Mouse (Mus musculus): ENCODE results near the gene Arrdc2.
A peak's percentile ranks its signal among the peaks of the same experiment; 100 is the strongest.
"Not testable (repeated sequence)": the region's sequence is repeated elsewhere in the genome, so short reads cannot be mapped to it uniquely, and the experiment has no call there.

Arrdc2 gene

DNA sequence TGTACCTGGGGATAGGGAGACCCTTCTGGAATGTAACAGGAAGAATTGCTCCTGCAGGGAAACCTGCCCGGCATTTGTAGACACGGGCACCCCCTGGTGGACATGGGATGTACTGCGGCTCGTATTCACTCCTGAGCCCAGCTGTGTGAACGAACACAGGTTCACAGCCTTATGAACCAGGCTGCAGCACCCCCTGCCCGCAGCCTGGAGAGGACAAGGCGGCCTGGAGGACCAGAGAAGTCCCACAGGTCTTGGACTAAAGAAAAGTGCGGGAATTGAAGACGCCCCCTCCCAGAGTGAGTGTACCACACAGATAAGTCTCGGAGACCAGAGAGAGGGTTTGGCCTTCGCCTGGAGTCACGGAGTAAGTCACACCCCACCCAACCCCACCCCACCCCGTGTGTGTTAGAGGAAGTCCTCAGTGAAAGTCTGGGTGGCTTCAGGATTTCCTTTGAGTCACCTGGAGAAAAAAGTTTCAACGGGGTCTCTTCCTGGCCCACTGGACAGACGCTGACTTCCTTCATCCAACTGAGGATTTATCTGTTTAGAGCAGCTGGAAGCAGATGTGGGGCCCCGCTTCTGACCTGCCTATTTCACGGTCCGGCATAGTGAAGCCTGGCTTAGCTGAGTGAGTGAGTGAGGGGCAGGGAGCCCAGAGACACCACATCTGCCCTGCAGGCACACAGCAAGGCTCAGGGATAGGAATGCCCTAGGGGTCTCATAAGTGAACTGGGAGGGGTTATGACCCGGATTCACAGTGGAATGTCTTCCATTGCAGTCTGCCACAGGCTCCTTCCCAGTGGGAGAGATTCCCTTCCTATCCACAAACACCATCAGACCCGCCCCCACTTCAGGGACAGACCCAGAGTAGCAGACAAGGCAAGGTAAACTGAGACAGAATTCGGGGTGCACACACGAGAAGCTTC lies 1.9 kb upstream of the Arrdc2 start:
- peak; percentile 89 for DNase-seq (ENCODE audit: low read depth, low spot score)

DNA sequence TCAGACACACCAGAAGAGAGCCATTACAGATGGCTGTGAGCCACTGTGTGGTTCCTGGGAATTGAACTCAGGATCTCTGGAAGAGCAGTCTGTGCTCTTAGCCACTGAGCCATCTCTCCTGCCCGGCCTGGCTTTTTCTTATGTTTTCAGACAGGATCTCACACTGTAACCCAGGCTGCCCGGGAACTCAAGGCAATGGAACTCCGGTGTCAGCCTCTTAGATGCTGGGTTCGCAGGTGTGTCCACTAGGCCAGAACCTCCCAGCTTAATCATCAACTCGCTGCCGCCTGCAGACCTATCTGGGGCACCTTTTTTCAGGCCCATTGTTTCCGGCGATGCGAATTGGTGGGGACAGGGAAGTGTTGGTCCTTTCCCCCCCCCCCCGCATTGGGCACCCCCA lies 1.1 kb upstream of the Arrdc2 start:
- DNase-seq (ENCODE audit: low read depth, low spot score) = peak; percentile 84

DNA sequence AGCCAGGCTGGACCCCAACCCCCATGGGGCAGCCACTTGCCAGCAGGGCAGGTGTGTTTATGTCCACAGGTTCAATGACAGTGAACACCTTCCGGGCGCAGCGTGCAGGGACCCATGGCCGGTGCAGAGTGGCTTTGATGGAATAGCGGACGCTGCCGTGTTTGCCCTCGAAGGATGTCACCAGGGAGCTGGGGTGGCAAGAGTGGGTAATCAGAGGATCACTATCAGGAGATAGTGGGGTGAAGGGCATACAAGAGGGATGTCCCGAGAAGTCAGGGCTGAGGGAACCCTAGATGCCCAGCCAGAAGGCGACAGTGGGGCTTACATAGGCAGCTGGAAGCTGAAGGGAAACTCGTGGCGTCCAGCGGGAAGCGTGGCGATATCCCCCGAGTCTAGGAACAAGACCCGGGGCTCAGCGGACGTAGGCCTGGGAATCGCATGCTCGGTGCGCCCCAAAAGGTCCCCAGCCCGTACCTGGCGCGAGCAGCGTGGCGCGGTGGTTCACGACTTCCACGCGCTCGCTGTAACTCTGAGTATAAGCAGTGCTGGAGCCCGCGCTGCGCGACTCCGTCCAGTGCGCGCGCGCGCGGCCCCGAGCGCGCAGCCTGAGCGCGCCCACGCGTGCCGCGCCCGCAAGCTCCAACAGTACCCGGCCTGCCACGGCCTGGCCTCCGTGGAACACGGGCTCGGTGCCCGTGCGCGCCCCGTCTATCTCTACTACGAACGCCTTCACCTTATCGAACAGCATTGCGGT lies 689 bp downstream of the Arrdc2 start:
- peak; percentile 83 for DNase-seq (ENCODE audit: low read depth, low spot score)

DNA sequence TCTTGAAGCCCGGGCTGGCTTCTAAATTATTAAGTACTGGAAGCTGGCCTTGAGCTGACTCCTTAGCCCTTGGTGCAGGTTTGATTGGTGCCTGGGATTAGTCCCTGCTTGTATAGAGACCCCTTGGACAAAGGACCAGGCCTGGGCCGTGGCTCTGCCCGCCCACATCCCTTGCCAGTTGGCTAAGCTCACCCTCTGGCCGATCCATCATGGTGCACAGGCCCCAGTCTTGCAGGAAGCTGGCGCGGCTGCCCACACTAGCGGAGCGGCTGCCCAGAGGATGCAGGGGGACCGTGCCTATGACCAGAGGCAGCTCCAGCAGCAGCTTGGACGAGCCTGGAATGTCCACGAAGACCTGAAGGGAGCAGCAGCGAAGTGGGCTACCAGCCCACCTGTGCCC lies 2.9 kb downstream of the Arrdc2 start:
- no peak for DNase-seq (ENCODE audit: low read depth, low spot score)

GRCm38 (mm10) chr8:70834071-70834470 lies 5.4 kb downstream of the Arrdc2 start:
- DNase-seq (ENCODE audit: low read depth, low spot score) = no peak

DNA sequence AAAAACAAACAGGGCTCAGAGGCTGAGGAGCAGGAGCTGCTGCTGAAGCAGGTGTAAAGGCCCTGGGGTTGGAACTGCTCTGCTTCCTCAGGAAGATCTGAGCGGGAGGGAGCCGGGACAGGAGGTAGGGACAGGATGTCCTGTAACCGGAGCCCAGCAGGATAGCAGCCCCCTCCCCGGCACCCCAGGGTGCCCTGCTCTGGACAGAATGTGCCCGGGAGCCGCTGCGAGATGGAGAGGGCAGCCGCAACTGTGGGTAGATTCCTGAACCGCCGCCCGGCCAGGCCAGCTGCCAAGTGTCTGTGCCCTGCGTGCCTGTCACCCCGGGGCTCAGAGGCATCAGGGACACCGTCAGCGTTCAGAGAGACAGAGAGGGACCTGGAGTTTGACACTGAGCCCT lies 6.0 kb downstream of the Arrdc2 start:
- no peak for DNase-seq (ENCODE audit: low read depth, low spot score)

DNA sequence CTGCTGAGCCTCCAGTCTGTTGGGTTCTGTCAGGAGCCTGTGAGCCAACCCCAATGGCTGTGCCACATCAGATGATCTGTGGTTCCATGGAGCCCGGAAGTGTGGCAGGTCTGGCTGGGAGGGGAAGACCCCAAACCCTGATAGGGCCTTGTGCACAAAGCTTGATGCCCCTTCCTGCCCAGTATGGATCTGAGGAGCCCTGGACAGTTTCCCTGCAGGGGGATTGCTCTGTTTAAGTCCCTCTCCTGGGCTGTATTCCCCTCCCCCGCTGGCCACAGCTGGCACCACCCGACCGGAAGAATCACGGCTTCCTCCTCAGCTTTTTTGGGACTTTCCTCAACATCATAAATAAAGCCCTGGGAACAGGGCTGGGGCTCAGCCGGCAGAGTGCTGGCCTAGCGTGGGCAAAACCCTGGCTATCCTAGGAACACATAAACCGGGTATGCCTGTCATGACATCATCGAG lies 6.5 kb downstream of the Arrdc2 start:
- no peak for DNase-seq (ENCODE audit: low read depth, low spot score)

DNA sequence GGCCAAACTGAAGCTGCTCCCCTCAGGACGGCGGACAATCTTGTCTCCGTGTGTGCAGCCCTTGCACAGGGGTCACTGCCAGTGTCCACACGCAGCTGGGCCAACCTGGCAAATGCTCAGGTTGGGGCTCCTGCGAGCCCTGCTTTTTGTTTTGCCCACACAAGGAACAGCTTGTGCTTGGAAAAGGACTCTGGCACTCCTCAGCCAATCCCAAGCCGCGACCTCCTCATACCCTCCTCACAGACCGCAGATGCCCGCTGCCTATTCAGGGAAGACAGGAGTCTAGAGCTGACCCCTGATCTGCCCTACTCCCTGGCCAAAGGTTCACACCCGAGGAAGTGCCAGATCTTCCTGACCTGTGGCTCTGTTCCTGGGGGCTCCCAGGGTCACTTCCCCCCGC lies 7.1 kb downstream of the Arrdc2 start:
- DNase-seq (ENCODE audit: low read depth, low spot score) = no peak

- no peak for DNase-seq (ENCODE audit: low read depth, low spot score)
These were observed 8.0 kb downstream of the Arrdc2 start for GRCm38 (mm10) chr8:70831517-70831916.

- no peak for DNase-seq (ENCODE audit: low read depth, low spot score)
These were observed 11.7 kb downstream of the Arrdc2 start for GRCm38 (mm10) chr8:70827796-70828195.

DNA sequence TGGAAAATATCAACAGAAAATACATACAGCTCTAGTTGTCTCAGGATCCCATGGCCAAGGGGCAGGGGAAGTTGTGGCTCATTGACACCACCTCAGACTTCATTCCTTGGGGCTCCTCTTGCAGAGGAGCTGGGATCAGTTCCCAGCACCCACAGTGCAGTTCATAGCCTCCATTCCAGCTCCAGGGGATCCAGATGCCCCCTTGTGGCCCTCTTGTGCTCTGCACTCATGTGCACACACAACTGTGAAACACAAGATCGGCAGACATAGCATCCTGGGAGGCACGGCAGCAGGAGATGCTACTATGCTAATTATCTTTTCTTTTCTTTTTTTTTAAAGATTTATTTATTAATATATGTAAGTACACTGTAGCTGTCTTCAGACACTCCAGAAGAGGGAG lies 12.5 kb downstream of the Arrdc2 start:
- DNase-seq (ENCODE audit: low read depth, low spot score) = no peak

DNA sequence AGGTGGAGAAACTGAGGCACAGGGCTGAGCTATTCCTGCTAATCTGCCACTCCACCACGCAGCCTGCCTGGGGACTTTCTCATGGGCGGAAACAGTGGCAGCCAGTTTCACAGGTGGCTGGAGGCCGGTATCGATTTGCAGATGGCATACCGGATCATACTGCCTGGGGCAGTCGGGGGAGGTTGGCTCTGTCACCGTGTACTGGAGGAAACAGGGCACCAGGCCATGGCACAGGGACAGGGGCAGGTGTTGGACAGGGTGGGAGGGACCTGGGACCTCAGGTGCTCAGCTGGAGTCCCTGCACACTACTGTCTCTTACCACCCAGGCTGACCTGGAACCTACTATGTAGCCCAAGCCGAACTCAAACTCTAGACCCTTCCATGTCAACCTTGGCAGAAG lies 13.7 kb downstream of the Arrdc2 start:
- no peak for DNase-seq (ENCODE audit: low read depth, low spot score)

DNA sequence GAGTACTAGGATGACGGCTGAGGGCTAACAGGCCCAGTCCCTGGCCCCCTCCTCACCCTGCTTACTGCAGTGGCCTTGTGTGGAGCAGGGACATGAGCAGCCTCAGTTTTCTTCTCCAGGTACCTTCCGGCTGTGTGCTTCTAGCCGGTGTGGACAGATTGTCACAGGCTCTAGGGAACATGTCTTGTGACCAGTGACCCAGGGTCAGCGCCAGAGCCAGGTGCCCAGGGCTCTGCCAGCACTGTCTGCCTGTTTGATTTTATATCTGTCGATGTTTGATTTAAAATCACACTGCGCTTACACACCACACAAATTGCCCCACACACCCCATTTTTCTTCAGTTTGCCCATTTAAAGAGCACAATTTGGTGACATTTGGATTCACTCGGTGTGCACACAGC lies 15.7 kb downstream of the Arrdc2 start:
- no peak for DNase-seq (ENCODE audit: low read depth, low spot score)

GRCm38 (mm10) chr8:70822594-70822993 lies 16.9 kb downstream of the Arrdc2 start:
- DNase-seq (ENCODE audit: low read depth, low spot score) = not testable (repeated sequence)

DNA sequence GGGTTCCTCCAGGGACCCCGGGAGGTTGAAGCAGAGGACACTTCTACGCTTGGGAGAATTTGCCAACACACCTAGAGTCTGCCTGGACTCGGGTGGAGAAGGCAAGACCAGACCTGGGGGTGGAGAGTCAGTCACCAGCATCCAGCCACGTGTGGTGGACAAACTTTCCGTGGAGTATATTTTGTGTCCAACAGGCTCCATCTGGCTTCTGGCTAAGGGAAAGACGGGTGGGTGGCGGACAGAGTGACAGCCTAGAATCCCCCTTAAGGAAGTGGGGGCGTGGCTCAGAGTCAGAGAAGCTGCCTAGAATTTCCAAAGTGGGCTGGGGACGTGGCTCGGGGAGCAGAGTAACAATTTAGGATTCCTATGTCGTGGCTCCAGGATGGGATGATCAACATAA lies 17.5 kb downstream of the Arrdc2 start:
- no peak for DNase-seq (ENCODE audit: low read depth, low spot score)

DNA sequence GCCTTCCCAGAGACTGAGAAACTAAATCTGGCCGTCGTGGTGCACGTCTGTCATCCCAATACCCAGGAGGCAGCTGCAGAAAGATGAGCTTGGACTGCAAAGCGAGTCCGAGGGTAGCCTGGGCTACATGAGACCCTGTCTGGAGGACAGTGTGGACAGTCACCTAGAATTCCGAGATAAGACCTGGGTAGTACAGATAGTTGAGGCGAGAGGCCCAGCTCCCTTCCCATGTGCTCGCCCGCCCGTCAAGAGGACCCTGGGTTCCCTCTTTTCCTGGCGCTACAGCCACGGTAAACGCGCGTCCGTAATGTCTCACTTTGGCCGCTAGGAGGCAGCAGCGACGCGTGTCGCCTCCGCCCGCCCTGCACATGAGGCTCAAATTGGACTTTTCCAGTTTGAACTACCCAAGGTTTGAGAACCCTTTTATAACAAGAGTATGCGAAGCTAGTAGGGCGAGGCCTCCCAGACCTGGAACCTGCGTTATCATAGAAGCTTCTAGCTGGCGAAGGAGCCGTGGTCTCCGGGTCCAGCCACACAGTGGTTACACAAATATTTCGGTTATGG lies 18.0 kb downstream of the Arrdc2 start:
- peak; percentile 76 for DNase-seq (ENCODE audit: low read depth, low spot score)

DNA sequence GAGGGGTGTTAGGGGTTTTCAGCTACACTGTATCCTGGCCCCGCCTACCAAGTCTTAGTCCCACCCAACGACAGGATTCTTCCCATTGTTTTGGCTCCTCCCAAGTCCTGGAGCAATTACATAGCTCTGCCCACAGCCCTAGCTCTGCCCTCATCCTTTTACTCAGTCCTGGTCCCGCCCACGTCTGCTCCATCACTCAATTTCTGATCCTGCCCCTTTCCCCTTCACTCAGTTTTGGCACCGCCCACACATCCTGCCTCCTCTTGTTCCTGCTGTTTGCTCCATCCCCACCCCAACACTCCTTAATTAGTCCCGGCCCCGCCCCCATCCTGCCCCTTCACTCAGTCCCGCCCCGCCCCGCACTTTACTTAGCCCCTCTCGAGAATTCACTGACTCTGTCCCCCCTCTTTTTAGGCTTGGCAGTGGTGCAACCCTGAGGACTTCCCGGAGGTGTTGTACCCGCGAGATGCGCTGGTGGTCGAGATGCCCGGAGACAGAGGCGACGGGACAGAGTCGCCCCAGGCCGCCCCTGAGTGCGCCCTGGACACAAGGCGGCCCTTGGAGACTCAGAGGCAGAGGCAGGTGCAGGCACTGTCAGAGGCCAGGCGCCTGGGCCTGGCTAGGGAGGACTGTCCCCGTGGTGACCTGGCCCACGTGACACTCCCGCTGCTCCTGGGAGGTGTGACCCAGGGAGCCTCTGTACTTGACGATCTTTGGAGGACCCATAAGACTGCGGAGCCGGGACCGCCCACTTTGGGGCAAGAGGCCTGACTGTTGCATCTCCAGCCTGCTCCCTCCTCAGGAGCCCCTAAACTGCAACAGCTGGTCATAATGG lies 19.2 kb downstream of the Arrdc2 start:
- DNase-seq (ENCODE audit: low read depth, low spot score) = no peak

- DNase-seq (ENCODE audit: low read depth, low spot score) = no peak
These were observed 22.8 kb downstream of the Arrdc2 start for GRCm38 (mm10) chr8:70816679-70817078.

GRCm38 (mm10) chr8:70812885-70813284 lies 26.6 kb downstream of the Arrdc2 start:
- DNase-seq (ENCODE audit: low read depth, low spot score) = no peak

DNA sequence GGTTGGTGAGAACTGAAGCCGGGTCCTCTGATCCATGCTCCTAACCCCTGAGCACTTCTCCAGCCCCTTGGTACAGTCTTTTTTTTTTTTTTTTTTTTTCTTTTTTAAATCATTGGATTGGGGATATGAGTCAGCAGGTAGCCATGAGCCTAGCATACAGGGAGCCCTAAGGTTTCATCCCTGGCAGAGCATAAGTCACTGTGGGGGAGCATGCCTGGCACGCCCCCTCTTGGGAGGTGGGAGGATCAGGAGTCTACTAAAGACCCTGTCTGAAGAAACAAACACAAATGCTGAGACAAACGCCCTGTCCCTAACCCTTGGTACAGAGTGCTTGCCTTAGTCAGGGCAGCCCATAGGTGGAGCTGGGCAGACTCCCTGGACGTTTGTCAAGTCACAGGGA lies 27.5 kb downstream of the Arrdc2 start:
- DNase-seq (ENCODE audit: low read depth, low spot score) = no peak

GRCm38 (mm10) chr8:70810962-70811680 lies 28.4 kb downstream of the Arrdc2 start:
- no peak for DNase-seq (ENCODE audit: low read depth, low spot score)

Measured in A20 (cell line).